Mouse (Mus musculus): ENCODE results near the gene Ggt6.

DNA sequence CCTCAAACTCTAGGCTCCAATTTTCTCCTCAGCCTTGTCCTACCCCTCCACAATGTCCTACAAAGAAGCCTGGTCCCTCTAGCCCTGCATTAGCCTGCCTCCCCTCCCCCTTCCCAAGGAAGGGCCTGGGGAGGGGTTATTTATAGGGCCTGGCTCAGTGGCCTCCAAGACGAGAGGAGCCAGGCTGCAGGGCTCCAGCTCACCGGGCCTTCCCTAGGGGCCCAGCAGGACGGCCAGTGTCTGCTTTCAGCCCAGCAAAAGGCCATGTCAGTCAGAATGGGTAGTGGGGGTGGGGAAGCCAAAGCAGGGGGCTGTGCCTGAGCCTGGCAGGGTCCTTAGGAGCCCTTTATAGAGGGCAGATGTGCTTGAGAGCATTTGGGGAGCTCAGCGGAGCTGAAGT is 17.9 kb upstream of the Ggt6 start:
- TF ChIP-seq CTCF (IDR thresholded peaks at IDR 0.05; ENCODE audit: borderline replicate concordance, extremely low read depth, insufficient read depth, insufficient read length) (no peak), POLR2A (IDR thresholded peaks at IDR 0.05; ENCODE audit: borderline replicate concordance, extremely low read depth, insufficient read depth, insufficient read length, poor library complexity, severe bottlenecking) (no peak)
